Mouse (Mus musculus) small intestine, adult 2 months (tissue): ENCODE results near the gene Ssr1.

Experiments
- CTCF ChIP-seq: fragments of 200-500 bp; IDR thresholded peaks from 2 replicates; pipeline ENCODE4 v1.5.1; 2012; ENCODE audit warnings: low read depth, mild to moderate bottlenecking, control low read depth, inconsistent platforms, low read length, moderate library complexity, mixed read lengths; ENCODE audit not compliant: insufficient replicate concordance, insufficient read length; ENCODE audit errors: extremely low read depth
- POLR2A ChIP-seq: fragments of 200-500 bp; IDR thresholded peaks from 2 replicates; pipeline ENCODE4 v1.6.1; 2012; ENCODE audit warnings: low read depth, mild to moderate bottlenecking, control low read depth, inconsistent platforms, low read length, moderate library complexity

GRCm38 (mm10) chr13:37970887-37971530, 23.0 kb downstream of the Ssr1 start:
- TF ChIP-seq CTCF = peak; percentile 22; the same call in 1 of the 2 replicates
- TF ChIP-seq POLR2A = no peak
